ENCODE assay signal across 8 mouse cellular contexts in the genomic region with DNA sequence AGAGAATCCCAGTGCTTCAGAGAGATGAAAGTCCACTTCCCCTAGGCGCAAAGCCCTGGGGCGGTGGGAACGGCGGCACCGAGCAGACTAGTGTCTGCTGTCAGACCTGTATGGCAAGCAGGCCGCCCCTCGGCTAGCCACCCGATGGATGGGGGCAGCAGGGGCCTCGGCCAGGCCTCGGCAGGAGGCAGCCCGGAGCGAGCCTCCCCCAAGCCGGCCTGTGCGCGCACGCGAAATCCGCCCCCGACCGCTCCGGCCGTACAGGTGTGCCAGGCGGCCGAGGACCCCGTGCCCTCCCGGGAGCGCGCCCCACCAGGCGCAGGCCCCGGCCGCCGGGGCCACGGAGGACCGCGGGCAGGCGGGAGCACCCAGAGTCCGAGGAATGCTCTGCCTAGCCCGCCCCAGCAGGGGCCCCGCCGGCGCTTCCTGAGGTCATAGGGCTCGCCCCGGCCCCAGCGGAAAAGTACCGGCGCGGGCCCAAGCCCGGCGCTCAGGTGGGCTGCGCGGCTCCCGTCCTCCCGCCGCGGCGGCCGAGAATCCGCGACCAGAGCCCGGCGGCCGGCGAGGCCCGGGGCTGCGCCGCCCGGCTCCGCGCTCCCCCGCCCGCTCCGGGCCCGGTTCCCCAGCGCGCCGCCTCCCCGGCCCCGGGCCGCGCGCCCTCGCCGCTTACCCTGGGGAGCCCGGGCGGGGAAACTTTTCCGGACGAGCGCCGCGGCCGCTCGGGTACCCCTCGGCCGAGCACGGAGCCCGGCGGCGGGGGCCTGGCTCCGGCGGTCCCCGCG. TPM values are rescaled to one million over a fixed set of nuclear protein-coding genes. Genes with fewer than 3 reads are reported as not detected.
DNase-seq lines count a peak whose midpoint lies in the region; TF ChIP-seq lines count a peak whose summit lies in the region.

No protein-coding gene starts in this region.

- peak; percentile 42 to 56 for DNase-seq in layer of hippocampus, postnatal 10 days (ENCODE audit: low spot score in 2 of 2)
- no peak for DNase-seq in layer of hippocampus, adult 9-11 months
- DNase-seq in cerebellum, postnatal 10 days = peak; percentile 65 to 70
- DNase-seq in gastrocnemius, postnatal 14 days = peak; percentile 56
- DNase-seq in kidney, adult 11 months = peak; percentile 73
- peak; percentile 62 for DNase-seq in lung, adult 2 months
- no peak for DNase-seq in c-Kit-positive CD71-positive TER-119-positive erythroid progenitor cells, embryonic 14.5 days (ENCODE audit: low spot score)

- intact Hi-C loops in gastrocnemius, postnatal 14 days (cut with DNase I; ENCODE audit: low total_unique reads) = no loop called here

- H3K4me3 ChIP-seq in lung, adult 2 months (replicated peaks; ENCODE audit: extremely low read depth, low read depth, low read length) = peak overlapping the region; percentile 56
- peak overlapping the region; percentile 87 for H3K4me3 ChIP-seq in olfactory bulb, adult 2 months (ENCODE audit: insufficient read depth, low read depth, low read length)

- TF ChIP-seq POLR2A in lung, adult 2 months (IDR thresholded peaks at IDR 0.05; ENCODE audit: borderline replicate concordance, extremely low read depth, low read depth, low read length) = no peak
- no peak for TF ChIP-seq POLR2A in olfactory bulb, adult 2 months (IDR thresholded peaks at IDR 0.05; ENCODE audit: insufficient read depth, low read depth, low read length)

- TF ChIP-seq CTCF in lung, adult 2 months (IDR thresholded peaks at IDR 0.05; ENCODE audit: insufficient read depth, low read length) = no peak
- no peak for TF ChIP-seq CTCF in olfactory bulb, adult 2 months (IDR thresholded peaks at IDR 0.05; ENCODE audit: insufficient read depth, low read depth, low read length)

- peak overlapping the region; percentile 81 for H3K27ac ChIP-seq in olfactory bulb, adult 2 months (ENCODE audit: insufficient read depth, low read depth, low read length)

- H3K4me1 ChIP-seq in lung, adult 2 months (ENCODE audit: control insufficient read depth, insufficient read depth, low read length) = peaks cover 13% of the 10 kb centered on the region; the same call in 1 of the 2 replicates
- H3K4me1 ChIP-seq in olfactory bulb, adult 2 months (ENCODE audit: control insufficient read depth, insufficient read depth, low read length) = peaks cover 44% of the 10 kb centered on the region

- WGBS in lung, adult 2 months = 1% methylated on average over 102 of the region's 102 CpGs
- WGBS in olfactory bulb, adult 2 months = 3% methylated on average over 102 of the region's 102 CpGs

RNA-seq across cellular contexts. Expression of a gene that starts 3.2 kb away (rescaled TPM):
- total RNA-seq in layer of hippocampus, postnatal 10 days (2021) = 10 to 100 TPM; 53.6 to 56.6 TPM
- 10 to 100 TPM; 49.4 to 51.9 TPM for total RNA-seq in gastrocnemius, postnatal 14 days (2021)
- polyA plus RNA-seq in lung, adult 2 months (2012; rRNA removed) = 106 and 114 TPM in 2 replicates
- polyA plus RNA-seq in olfactory bulb, adult 2 months (2012; ENCODE audit: insufficient read depth, insufficient read length, low replicate concordance, missing spikeins) = not detected in 2 replicates

RNA-seq across cellular contexts. Expression of a gene that starts 14.3 kb away (rescaled TPM):
- 10 to 100 TPM in 1 of 2 experiments, 1 to 10 TPM in 1; 5.2 to 10.6 TPM for total RNA-seq in layer of hippocampus, postnatal 10 days (2021)
- 1 to 10 TPM; 5.7 to 7.6 TPM for total RNA-seq in gastrocnemius, postnatal 14 days (2021)
- polyA plus RNA-seq in lung, adult 2 months (2012; rRNA removed) = 51.4 and 60.1 TPM in 2 replicates
- polyA plus RNA-seq in olfactory bulb, adult 2 months (2012; ENCODE audit: insufficient read depth, insufficient read length, low replicate concordance, missing spikeins) = not detected in 2 replicates

RNA-seq across cellular contexts. Expression of a gene that starts 30.9 kb away (rescaled TPM):
- 100 to 1,000 TPM; 106 to 115 TPM for total RNA-seq in layer of hippocampus, postnatal 10 days (2021)
- 10 to 100 TPM; 96.8 to 97.0 TPM for total RNA-seq in gastrocnemius, postnatal 14 days (2021)
- 93.7 and 96.3 TPM in 2 replicates for polyA plus RNA-seq in lung, adult 2 months (2012; rRNA removed)
- 117 and 148 TPM in 2 replicates for polyA plus RNA-seq in olfactory bulb, adult 2 months (2012; ENCODE audit: insufficient read depth, insufficient read length, low replicate concordance, missing spikeins)

RNA-seq across cellular contexts. Expression of a gene that starts 59.1 kb away (rescaled TPM):
- total RNA-seq in layer of hippocampus, postnatal 10 days (2021) = 10 to 100 TPM; 37.2 to 44.9 TPM
- 10 to 100 TPM; 34.3 to 37.2 TPM for total RNA-seq in gastrocnemius, postnatal 14 days (2021)
- 20.4 and 26.9 TPM in 2 replicates for polyA plus RNA-seq in lung, adult 2 months (2012; rRNA removed)
- polyA plus RNA-seq in olfactory bulb, adult 2 months (2012; ENCODE audit: insufficient read depth, insufficient read length, low replicate concordance, missing spikeins) = not detected in 2 replicates

Comparison
In these comparisons a context has a peak if more than half of its experiments do, and no peak if none do; other contexts are left out.
1. DNase-seq: peak in layer of hippocampus, postnatal 10 days (2 of 2), cerebellum, postnatal 10 days (2 of 2), gastrocnemius, postnatal 14 days (single experiment), kidney, adult 11 months (single experiment) and lung, adult 2 months (single experiment); none in layer of hippocampus, adult 9-11 months (single experiment) and c-Kit-positive CD71-positive TER-119-positive erythroid progenitor cells, embryonic 14.5 days (single experiment).